Mouse (Mus musculus) embryo, embryonic 9.5 days (tissue): Measurements from ENCODE around the gene Fndc1.

Source experiments
- DNase-seq: peaks from one replicate; pipeline ENCODE4 v3.0.0-alpha.2; 2017; ENCODE audit errors: extremely low spot score

Gene Fndc1

GRCm38 (mm10) chr17:7826819-7827515 lies at the start of gene Fndc1:
Gene Fndc1 (minus strand): TSS chr17:7827302.
- peak; percentile 66 for DNase-seq

GRCm38 (mm10) chr17:7876541-7876940 lies 49.4 kb upstream of the Fndc1 start:
- DNase-seq = no peak

- peak; percentile 42 for DNase-seq
Measured at GRCm38 (mm10) chr17:7875941-7876461, 48.9 kb upstream of the Fndc1 start.

GRCm38 (mm10) chr17:7874776-7875531 lies 47.9 kb upstream of the Fndc1 start:
- no peak for DNase-seq

- DNase-seq = no peak
Measured at GRCm38 (mm10) chr17:7873382-7873781, 46.3 kb upstream of the Fndc1 start.

- DNase-seq = no peak
Measured at GRCm38 (mm10) chr17:7871800-7872199, 44.7 kb upstream of the Fndc1 start.

- DNase-seq = no peak
Measured at GRCm38 (mm10) chr17:7870862-7871605, 43.9 kb upstream of the Fndc1 start.

GRCm38 (mm10) chr17:7869114-7869513 lies 42.0 kb upstream of the Fndc1 start:
- DNase-seq = no peak

GRCm38 (mm10) chr17:7868631-7869030 lies 41.5 kb upstream of the Fndc1 start:
- peak; percentile 73 for DNase-seq

GRCm38 (mm10) chr17:7864740-7865139 lies 37.6 kb upstream of the Fndc1 start:
- DNase-seq = no peak

- peak; percentile 76 for DNase-seq
Measured at GRCm38 (mm10) chr17:7863745-7864144, 36.6 kb upstream of the Fndc1 start.

- no peak for DNase-seq
Measured at GRCm38 (mm10) chr17:7860845-7861360, 33.8 kb upstream of the Fndc1 start.

- DNase-seq = no peak
Measured at GRCm38 (mm10) chr17:7857658-7858057, 30.6 kb upstream of the Fndc1 start.

GRCm38 (mm10) chr17:7855851-7856250 lies 28.7 kb upstream of the Fndc1 start:
- no peak for DNase-seq

GRCm38 (mm10) chr17:7851979-7852378 lies 24.9 kb upstream of the Fndc1 start:
- DNase-seq = no peak

- no peak for DNase-seq
Measured at GRCm38 (mm10) chr17:7851527-7851926, 24.4 kb upstream of the Fndc1 start.

- no peak for DNase-seq
Measured at GRCm38 (mm10) chr17:7850246-7850645, 23.1 kb upstream of the Fndc1 start.

GRCm38 (mm10) chr17:7840505-7841290 lies 13.6 kb upstream of the Fndc1 start:
- DNase-seq = no peak

- DNase-seq = peak; percentile 18
Measured at GRCm38 (mm10) chr17:7827586-7827985, 484 bp upstream of the Fndc1 start.

GRCm38 (mm10) chr17:7825416-7825815 lies 1.7 kb downstream of the Fndc1 start:
- no peak for DNase-seq

GRCm38 (mm10) chr17:7821553-7822186 lies 5.4 kb downstream of the Fndc1 start:
- peak; percentile 39 for DNase-seq
